ENCODE assay signal across 8 mouse cellular contexts in genomic region chr8:72654565-72655521, GRCm38 (mm10). TPM values are rescaled to one million over a fixed set of nuclear protein-coding genes. Genes with fewer than 3 reads are reported as not detected.
DNase-seq lines count a peak whose midpoint lies in the region; ATAC-seq and TF ChIP-seq lines count a peak whose summit lies in the region.

No protein-coding gene starts in this region.

- no peak for TF ChIP-seq CTCF in kidney, adult 2 months (conservative IDR thresholded peaks at IDR 0.05; ENCODE audit: insufficient read depth, insufficient read length, low read depth, low read length)

- peak; percentile 6 for DNase-seq in kidney, adult 2 months
- DNase-seq in kidney, postnatal 14 days = no peak
- DNase-seq in Muller cell, postnatal 12 days (ENCODE audit: inconsistent ontology term) = peak; percentile 85
- DNase-seq in embryonic facial prominence, embryonic 14.5 days (ENCODE audit: low spot score) = peak; percentile 75
- DNase-seq in kidney, postnatal 10 days = peak; percentile 40
- DNase-seq in telencephalon, adult 2 months (ENCODE audit: low read depth, low spot score) = peak; percentile 41
- no peak for DNase-seq in adrenal gland, postnatal 10 days

- H3K9me3 ChIP-seq in embryonic facial prominence, embryonic 14.5 days (ENCODE audit: control insufficient read depth, low read length) = no peaks in the 10 kb centered on the region

- no peaks in the 10 kb centered on the region for H3K27me3 ChIP-seq in kidney, adult 2 months (replicated peaks; ENCODE audit: control insufficient read depth, insufficient read depth, low read length)
- H3K27me3 ChIP-seq in embryonic facial prominence, embryonic 14.5 days (replicated peaks; ENCODE audit: control insufficient read depth, insufficient read depth, low read length) = no peaks in the 10 kb centered on the region

- 27% methylated on average over 13 of the region's 13 CpGs for WGBS in kidney, adult 2 months
- 20% methylated on average over 13 of the region's 13 CpGs for WGBS in embryonic facial prominence, embryonic 14.5 days

- H3K4me3 ChIP-seq in kidney, adult 2 months (ENCODE audit: insufficient read depth, low read depth, low read length) = no peak overlapping the region
- no peak overlapping the region for H3K4me3 ChIP-seq in embryonic facial prominence, embryonic 14.5 days (ENCODE audit: low read depth, low read length)

- no peak overlapping the region for H3K27ac ChIP-seq in kidney, adult 2 months (ENCODE audit: insufficient read depth, low read depth, low read length)
- H3K27ac ChIP-seq in embryonic facial prominence, embryonic 14.5 days (replicated peaks; ENCODE audit: low read depth, low read length) = peak overlapping the region; percentile 16; the same call in 1 of the 2 replicates

- peak overlapping the region; percentile 11; the same call in 1 of the 2 replicates for H3K4me2 ChIP-seq in embryonic facial prominence, embryonic 14.5 days (ENCODE audit: low read depth, low read length)

- H3K36me3 ChIP-seq in kidney, adult 2 months (ENCODE audit: control insufficient read depth, insufficient read depth, low read length) = no peaks in the 10 kb centered on the region
- no peaks in the 10 kb centered on the region for H3K36me3 ChIP-seq in embryonic facial prominence, embryonic 14.5 days (ENCODE audit: control insufficient read depth, insufficient read depth, low read length)

- 0 out of 2 replicates have a peak overlapping the region, but pooled peaks have one; percentile 16 for H3K9ac ChIP-seq in embryonic facial prominence, embryonic 14.5 days (ENCODE audit: low read depth, low read length)

- H3K4me1 ChIP-seq in kidney, adult 2 months (ENCODE audit: control insufficient read depth, insufficient read depth, low read length) = no peaks in the 10 kb centered on the region
- no peaks in the 10 kb centered on the region; the same call in 1 of the 2 replicates for H3K4me1 ChIP-seq in embryonic facial prominence, embryonic 14.5 days (ENCODE audit: control insufficient read depth, insufficient read depth, low read length)

- ATAC-seq in embryonic facial prominence, embryonic 14.5 days (ENCODE audit: low read depth) = peak; percentile 87
- peak; percentile 71 for ATAC-seq in megakaryocyte-erythroid progenitor cell, adult 5-6 weeks (replicated peaks; ENCODE audit: low FRiP score, low TSS enrichment, poor library complexity, severe bottlenecking)

- no peak for TF ChIP-seq POLR2A in kidney, adult 2 months (IDR thresholded peaks at IDR 0.05; ENCODE audit: low read depth, low read length)

RNA-seq across cellular contexts. Expression of gene Nwd1, which starts 8.3 kb away (rescaled TPM):
- 0.03 and 0.08 TPM in 2 replicates for polyA plus RNA-seq in kidney, adult 2 months (2012; rRNA removed)
- 0.17 and 0.29 TPM in 2 replicates for polyA plus RNA-seq in embryonic facial prominence, embryonic 14.5 days (2014; fragmentation: Nextera tagmentation; extraction: Ambion mirVana)
- total RNA-seq in megakaryocyte-erythroid progenitor cell, adult 5-6 weeks (2014; fragmentation: Nextera tagmentation) = 4.4 and 6.1 TPM in 2 replicates
- total RNA-seq in megakaryocyte-erythroid progenitor cell, adult 5-6 weeks (2017) = 1.9 and 5.8 TPM in 2 replicates
- under 1 TPM; 0.51 to 0.73 TPM for total RNA-seq in adrenal gland, postnatal 10 days (2021)

Comparison
In these comparisons a context has a peak if more than half of its experiments do, and no peak if none do; other contexts are left out.
1. DNase-seq: peak in kidney, adult 2 months (single experiment), Muller cell, postnatal 12 days (single experiment), embryonic facial prominence, embryonic 14.5 days (single experiment), kidney, postnatal 10 days (single experiment) and telencephalon, adult 2 months (single experiment); none in kidney, postnatal 14 days (single experiment) and adrenal gland, postnatal 10 days (single experiment).